Mouse (Mus musculus) CH12.LX (cell line): ENCODE measurements around the gene Pex7.
A peak's percentile ranks its signal among the peaks of the same experiment; 100 is the strongest.

Source experiments
- BHLHE40 ChIP-seq: IDR thresholded peaks from 2 replicates; pipeline ENCODE4 v1.6.1; 2011; ENCODE audit warnings: mild to moderate bottlenecking, low read depth, low read length, improper control_type of control experiment
- CHD2 ChIP-seq: IDR thresholded peaks from 2 replicates; pipeline ENCODE4 v1.6.1; 2011; ENCODE audit warnings: low read length, improper control_type of control experiment
- CTCF ChIP-seq, 2 experiments: IDR thresholded peaks in 1 of 2; conservative IDR thresholded peaks in 1 of 2; 2 replicates each; pipeline ENCODE4 v1.5.1; 2011 to 2012; ENCODE audit warnings: low read depth in 2 of 2, low read length in 2 of 2, improper control_type of control experiment in 1 of 2, inconsistent platforms in 1 of 2, mild to moderate bottlenecking in 1 of 2, moderate library complexity in 1 of 2
- E2F4 ChIP-seq: IDR thresholded peaks from 2 replicates; pipeline ENCODE4 v1.6.1; 2011; ENCODE audit warnings: low read depth, low read length, improper control_type of control experiment; ENCODE audit not compliant: insufficient replicate concordance
- EP300 ChIP-seq: IDR thresholded peaks from 2 replicates; pipeline ENCODE4 v1.6.1; 2011; ENCODE audit warnings: low read length, improper control_type of control experiment
- KAT2A ChIP-seq: IDR thresholded peaks from 2 replicates; pipeline ENCODE4 v1.6.1; 2012; ENCODE audit warnings: low read length, improper control_type of control experiment, inconsistent platforms; ENCODE audit not compliant: insufficient replicate concordance
- MAX ChIP-seq: IDR thresholded peaks from 2 replicates; pipeline ENCODE4 v1.6.1; 2011; ENCODE audit warnings: low read length, improper control_type of control experiment
- MAZ ChIP-seq: IDR thresholded peaks from 2 replicates; pipeline ENCODE4 v1.6.1; 2012; ENCODE audit warnings: low read depth, mild to moderate bottlenecking, inconsistent platforms, low read length, improper control_type of control experiment, moderate library complexity
- POLR2A ChIP-seq: IDR thresholded peaks from 2 replicates; pipeline ENCODE4 v1.6.1; 2011; ENCODE audit warnings: low read depth, mild to moderate bottlenecking, improper control_type of control experiment, low read length
- POLR2AphosphoS2 ChIP-seq: IDR thresholded peaks from 2 replicates; pipeline ENCODE4 v1.6.1; 2011; ENCODE audit warnings: low read depth, low read length, improper control_type of control experiment
- SMC3 ChIP-seq: IDR thresholded peaks from 2 replicates; pipeline ENCODE4 v1.6.1; 2011; ENCODE audit warnings: low read depth, low read length, improper control_type of control experiment
- ZKSCAN1 ChIP-seq: IDR thresholded peaks from 2 replicates; pipeline ENCODE4 v1.6.1; 2012; ENCODE audit warnings: low read depth, inconsistent platforms, low read length, improper control_type of control experiment, borderline replicate concordance
- ZNF384 ChIP-seq: IDR thresholded peaks from 2 replicates; pipeline ENCODE4 v1.6.1; 2012; ENCODE audit warnings: low read depth, low read length, improper control_type of control experiment, inconsistent platforms

GRCm38 (mm10) chr10:19850998-19851691 is 56.3 kb downstream of the Pex7 start, which contains the start of gene Slc35d3:
- TF ChIP-seq POLR2A (no peak), CTCF (conservative IDR thresholded peaks at IDR 0.05 in 1 of 2, IDR thresholded peaks at IDR 0.05 in 1 of 2; ENCODE audit: low read depth in 2 of 2, low read length in 2 of 2) (peak in 1 of 2 experiments; percentile 28; a peak in 1 of 4 replicates), ZKSCAN1 (no peak), EP300 (no peak), E2F4 (no peak), CHD2 (no peak), MAZ (no peak), ZNF384 (no peak), MAX (no peak), BHLHE40 (0 out of 2 replicates have a peak, but pooled peaks have one; percentile 21), KAT2A (no peak), SMC3 (no peak), POLR2AphosphoS2 (no peak)
